Mouse (Mus musculus) G1E (cell line): ENCODE results near the gene Mtrex.

Source experiments
- CTCF ChIP-seq: IDR thresholded peaks from 2 replicates; pipeline ENCODE4 v1.5.1; 2012; ENCODE audit warnings: low read depth, low read length, inconsistent platforms, mixed read lengths
- GATA2 ChIP-seq: IDR thresholded peaks from 2 replicates; pipeline ENCODE4 v1.6.1; 2012; ENCODE audit warnings: low read depth, low read length, inconsistent platforms, borderline replicate concordance

DNA sequence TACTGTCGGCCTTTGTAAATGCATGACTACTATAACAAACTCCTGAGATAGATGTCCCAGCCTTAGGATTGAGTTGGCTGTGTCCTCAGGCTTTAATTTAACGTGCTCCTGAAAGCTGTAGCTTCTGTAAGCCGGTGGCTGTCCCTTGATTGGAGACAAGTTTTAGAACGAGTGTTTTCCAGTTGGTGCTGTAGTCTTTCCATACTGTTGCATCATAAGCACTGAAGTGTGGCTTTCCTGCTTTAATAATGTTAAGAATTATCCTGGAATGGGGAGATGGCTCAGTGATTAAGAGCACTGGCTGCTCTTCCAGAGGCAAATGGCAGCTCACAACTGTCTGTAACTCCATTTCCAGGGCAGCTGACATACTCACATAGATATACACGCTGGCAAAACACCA is 40.1 kb upstream of the Mtrex start:
- TF ChIP-seq CTCF (no peak), GATA2 (no peak)
